Mouse (Mus musculus) CD8-positive naive resting alpha-beta T cell, adult 2 months (primary cell): ENCODE measurements around the gene Umodl1.
A peak's percentile ranks its signal among the peaks of the same experiment; 100 is the strongest.

Source experiments
- DNase-seq, 2 experiments: peaks; one replicate each; pipeline ENCODE4 v3.0.0; 2022; ENCODE audit warnings: low read depth in 2 of 2, low spot score in 2 of 2

Umodl1 gene

GRCm38 (mm10) chr17:31036168-31036876 lies 81.9 kb downstream of the Umodl1 start:
- DNase-seq, result no peak

DNA sequence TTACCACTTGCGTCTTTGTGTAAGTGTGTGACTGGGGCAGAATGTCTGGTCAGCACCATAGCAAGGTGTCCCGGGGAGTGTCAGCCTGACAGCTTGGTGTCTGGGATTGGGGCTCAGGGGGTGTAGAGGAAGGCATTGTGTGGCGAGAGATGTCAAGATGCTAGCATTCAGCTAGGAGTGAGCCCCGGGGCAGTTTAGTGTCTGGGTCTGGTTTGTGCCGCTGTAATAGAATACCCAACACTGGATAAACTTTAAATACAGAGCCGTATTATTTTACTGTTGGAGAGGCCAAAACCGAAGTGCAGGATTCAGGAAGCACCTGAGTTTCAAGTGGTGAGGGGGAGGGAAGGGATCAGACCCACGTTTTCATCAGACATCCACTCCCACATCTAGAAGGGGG lies 82.9 kb downstream of the Umodl1 start:
- no peak for DNase-seq

GRCm38 (mm10) chr17:31038381-31038780 lies 83.9 kb downstream of the Umodl1 start:
- DNase-seq, result no peak

- peak; percentile 35 to 55 for DNase-seq
Observed at GRCm38 (mm10) chr17:31039626-31040025, 85.2 kb downstream of the Umodl1 start.

- no peak for DNase-seq
Observed at GRCm38 (mm10) chr17:31040421-31040820, 86.0 kb downstream of the Umodl1 start.

- no peak for DNase-seq
Observed at GRCm38 (mm10) chr17:31042751-31043150, 88.3 kb downstream of the Umodl1 start.

- DNase-seq, result peak; percentile 59 to 68
Observed at GRCm38 (mm10) chr17:31057151-31057890, 102.9 kb downstream of the Umodl1 start, which contains the start of gene Abcg1. TSS of gene Abcg1 (plus strand) at chr17:31057675.

GRCm38 (mm10) chr17:31057891-31058744 lies 103.7 kb downstream of the Umodl1 start:
- DNase-seq, result no peak

DNA sequence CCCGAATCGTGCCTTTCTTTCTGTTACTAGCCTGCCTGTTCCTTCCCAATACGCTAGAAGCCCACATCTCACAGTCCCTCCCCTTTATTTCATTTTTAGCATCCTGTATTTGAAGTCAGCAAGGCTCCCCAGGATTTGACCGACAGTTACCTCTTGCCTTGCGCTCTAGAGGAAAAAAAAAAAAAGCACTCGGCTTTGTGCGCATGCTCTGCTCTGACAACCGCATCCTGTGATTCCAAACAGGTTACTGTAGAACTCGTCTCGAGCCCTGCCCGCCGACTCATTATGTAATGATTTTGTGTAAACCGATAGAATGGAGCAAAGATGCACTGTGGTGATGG lies 104.3 kb downstream of the Umodl1 start:
- DNase-seq, result peak; percentile 83 to 84

GRCm38 (mm10) chr17:31060196-31060587 lies 105.8 kb downstream of the Umodl1 start:
- no peak for DNase-seq
